Mouse (Mus musculus) testis, postnatal 10 days (tissue): Measurements from ENCODE around the gene Cd40lg.

Experiments used
- DNase-seq: peaks from one replicate; pipeline ENCODE4 v3.0.0; 2021; ENCODE audit warnings: low spot score

Cd40lg gene

DNA sequence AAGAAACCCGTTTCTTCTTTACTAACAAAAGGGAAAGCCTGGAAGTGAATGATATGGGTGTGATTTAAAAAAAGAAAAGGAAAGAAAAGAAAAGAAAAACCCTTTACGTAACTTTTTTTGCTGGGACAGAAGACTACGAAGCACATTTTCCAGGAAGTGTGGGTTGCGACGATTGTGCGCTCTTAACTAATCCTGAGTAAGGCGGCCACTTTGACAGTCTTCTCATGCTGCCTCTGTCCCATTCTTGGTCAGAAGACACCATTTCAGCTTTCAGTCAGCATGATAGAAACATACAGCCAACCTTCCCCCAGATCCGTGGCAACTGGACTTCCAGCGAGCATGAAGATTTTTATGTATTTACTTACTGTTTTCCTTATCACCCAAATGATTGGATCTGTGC is at the start of gene Cd40lg:
Gene Cd40lg (plus strand): TSS at position 268 of the 400 bp plus-strand sequence.
- no peak for DNase-seq

GRCm38 (mm10) chrX:57166549-57166948 is 45.4 kb upstream of the Cd40lg start:
- no peak for DNase-seq

DNA sequence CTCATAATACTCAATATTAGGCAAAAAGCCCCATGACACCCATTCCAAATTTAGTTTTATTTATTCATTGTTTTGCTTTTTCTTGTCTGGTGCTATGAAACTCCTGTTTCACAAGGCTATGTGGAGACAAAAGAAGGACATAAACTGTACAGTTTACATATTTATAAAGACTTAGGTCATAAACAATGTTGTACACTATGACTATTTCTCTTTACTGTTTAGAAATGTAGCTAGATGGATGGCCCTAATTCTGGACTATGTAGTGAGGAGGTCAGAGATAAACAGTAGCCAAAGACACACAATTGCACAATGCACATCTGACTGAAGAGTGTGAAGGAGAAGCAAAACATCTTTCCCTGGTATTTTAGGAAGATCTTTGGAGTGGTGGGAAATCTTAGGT is 40.7 kb upstream of the Cd40lg start:
- DNase-seq, result no peak

- no peak for DNase-seq
These were observed 34.6 kb upstream of the Cd40lg start for GRCm38 (mm10) chrX:57177225-57177779.

DNA sequence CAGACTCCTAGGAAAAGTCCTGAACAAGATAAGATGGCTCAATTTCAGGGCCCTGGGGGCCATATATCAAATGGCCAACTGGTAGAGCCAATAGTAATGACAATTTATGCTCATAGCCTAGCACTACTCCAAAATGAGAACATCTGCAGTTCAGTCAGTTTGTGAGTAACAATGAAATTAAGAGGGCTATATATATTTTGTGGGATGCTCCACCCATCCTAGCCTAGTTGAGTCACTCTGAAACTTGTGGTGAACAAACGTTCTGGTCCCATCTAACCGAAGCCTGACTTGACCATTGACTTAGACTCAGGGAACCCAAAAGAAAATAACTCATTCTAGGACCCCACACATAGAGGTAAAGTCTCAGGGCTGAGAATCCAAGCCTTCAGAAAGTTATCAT is 29.5 kb upstream of the Cd40lg start:
- no peak for DNase-seq

- DNase-seq, result no peak
These were observed 28.6 kb upstream of the Cd40lg start for GRCm38 (mm10) chrX:57183359-57183758.

DNA sequence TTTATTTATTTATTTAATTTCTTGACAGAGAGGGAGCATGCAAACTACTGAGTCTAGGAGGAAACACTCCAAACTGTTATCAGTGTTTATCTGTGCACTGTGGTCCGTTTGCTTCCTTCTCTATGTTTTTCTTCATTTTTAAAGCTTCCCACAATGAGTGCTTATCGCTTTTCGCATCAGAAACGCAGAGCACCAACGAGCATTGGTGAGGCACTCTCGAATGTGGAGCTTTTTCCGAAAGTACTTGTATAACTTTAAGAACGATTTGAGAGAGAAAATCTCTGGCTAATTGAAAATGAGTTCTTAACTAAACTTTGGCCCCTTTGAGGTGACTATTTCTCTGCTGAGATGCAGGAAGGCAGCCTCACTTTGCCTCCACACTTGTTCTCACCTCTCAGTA is 24.6 kb upstream of the Cd40lg start:
- DNase-seq, result no peak

DNA sequence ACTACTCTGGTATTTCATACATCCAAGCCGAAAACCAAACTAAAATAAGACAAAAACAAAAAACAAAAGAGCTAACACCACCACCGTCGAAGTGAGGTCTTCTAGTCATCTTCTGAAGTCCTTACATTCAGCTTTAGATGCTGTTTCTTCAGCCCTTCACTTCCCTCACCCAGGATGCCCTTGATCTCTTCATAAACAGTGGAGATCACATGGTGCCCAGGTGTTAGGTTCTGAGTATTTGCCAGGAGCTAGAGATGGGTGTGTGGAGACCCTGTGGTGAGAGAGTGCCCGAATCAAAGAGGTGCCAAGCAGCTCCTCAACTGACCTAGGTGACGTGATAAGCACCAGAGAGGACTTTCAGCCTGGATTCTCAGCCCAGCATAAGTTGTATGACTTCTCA is 22.6 kb upstream of the Cd40lg start:
- DNase-seq, result no peak

DNA sequence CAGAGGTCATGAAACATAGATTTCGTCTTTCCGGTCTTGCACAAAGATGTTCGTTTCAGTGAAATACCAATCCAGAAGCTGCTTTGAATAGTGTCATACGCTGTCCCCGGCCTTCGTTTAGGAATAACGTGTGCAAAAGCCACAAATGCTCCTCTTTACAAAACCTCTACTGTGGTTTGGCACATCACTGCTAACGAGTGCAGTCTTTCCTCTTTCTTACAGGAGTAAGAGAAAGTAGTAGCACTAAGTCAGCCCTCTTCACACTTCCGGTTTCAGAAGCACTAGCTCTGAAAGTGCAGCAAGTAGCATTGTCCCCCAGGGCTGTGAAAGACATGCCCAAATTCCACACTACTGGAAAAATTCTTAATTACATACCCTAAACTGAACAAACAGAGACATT is 15.6 kb upstream of the Cd40lg start:
- DNase-seq, result no peak

GRCm38 (mm10) chrX:57198036-57198435 is 13.9 kb upstream of the Cd40lg start:
- no peak for DNase-seq

GRCm38 (mm10) chrX:57200397-57200796 is 11.5 kb upstream of the Cd40lg start:
- DNase-seq, result no peak

DNA sequence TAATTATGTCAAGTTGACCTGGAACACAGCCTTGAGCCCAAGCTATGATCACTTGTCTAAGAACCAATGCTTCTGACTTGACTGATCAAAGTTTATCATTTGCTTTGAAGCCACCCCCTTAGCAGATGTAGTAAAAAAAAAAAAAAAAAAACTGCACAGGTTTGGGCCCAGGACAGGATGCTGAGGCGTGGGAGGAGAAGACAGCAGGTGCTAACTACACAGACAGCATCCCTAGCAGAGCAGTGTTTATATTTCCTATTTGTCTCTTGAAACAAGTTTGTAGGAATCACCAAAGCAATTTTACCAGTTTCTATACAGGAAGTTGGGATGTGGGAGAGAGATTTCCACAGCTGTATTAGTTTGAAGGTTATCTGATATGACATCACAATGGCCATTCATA is 1.4 kb upstream of the Cd40lg start:
- no peak for DNase-seq

DNA sequence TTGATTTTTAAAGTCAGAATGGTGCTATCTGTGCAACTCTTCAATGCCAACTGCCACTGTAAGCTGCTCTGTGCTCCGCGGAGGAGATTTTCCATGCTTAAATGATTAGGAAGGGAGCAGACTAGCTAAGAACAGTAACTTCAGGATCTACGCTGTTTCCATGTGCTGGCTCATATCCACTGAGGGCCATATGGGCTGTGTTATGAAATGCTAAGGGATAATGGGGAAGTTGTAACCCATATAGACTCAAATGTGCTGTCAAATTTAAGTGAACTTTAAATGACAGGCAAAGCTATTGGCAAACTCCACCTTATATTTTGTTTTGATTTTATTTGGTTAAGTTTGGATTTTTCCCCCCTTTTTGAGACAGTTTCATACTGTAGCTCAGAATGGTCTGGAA is 919 bp downstream of the Cd40lg start:
- no peak for DNase-seq

GRCm38 (mm10) chrX:57215495-57215894 is 3.6 kb downstream of the Cd40lg start:
- no peak for DNase-seq

GRCm38 (mm10) chrX:57216271-57216670 is 4.3 kb downstream of the Cd40lg start:
- DNase-seq, result no peak

GRCm38 (mm10) chrX:57219563-57219962 is 7.6 kb downstream of the Cd40lg start:
- no peak for DNase-seq

DNA sequence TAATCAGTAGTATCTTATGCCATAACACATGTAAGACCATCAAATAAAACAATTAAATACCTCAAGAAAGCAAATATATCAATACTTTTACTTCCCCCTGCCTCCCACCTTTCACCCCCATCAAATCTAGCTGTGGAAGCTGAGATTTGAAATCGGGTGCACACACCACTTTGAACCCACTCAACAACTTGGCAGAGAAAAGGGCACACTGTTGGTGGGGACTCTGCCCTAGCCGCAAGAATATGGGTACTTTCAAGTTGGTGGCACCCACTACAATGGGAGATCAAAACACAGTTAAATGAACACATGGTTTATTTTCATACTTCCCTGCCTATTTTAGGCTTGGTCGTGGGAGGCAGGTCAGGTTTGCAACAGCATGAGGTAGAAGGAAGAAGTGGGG is 9.9 kb downstream of the Cd40lg start:
- no peak for DNase-seq

DNA sequence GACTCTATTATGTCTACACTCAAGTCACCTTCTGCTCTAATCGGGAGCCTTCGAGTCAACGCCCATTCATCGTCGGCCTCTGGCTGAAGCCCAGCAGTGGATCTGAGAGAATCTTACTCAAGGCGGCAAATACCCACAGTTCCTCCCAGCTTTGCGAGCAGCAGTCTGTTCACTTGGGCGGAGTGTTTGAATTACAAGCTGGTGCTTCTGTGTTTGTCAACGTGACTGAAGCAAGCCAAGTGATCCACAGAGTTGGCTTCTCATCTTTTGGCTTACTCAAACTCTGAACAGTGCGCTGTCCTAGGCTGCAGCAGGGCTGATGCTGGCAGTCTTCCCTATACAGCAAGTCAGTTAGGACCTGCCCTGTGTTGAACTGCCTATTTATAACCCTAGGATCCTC is 11.4 kb downstream of the Cd40lg start:
- DNase-seq, result peak; percentile 30

DNA sequence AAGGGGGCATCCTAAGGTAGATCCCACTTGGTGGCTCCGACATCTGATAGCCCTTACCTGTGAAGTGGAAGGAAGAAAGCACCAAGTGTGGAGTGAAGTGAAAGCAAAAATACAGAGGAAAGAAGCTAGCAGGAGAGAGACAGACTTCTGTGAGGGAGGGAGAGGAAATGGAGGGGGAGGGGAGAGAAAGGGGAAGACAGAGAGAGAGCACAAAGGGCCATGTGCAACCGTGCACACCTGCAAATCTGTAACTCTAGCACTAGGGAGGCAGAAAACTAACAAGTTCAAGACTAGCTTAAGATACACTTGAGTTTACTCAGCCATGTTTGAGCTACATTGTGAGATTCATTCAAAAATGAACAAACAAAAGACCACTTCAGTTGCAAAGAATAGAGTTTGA is 16.2 kb downstream of the Cd40lg start:
- DNase-seq, result no peak

- no peak for DNase-seq
These were observed 21.7 kb downstream of the Cd40lg start for GRCm38 (mm10) chrX:57233596-57233995.

DNA sequence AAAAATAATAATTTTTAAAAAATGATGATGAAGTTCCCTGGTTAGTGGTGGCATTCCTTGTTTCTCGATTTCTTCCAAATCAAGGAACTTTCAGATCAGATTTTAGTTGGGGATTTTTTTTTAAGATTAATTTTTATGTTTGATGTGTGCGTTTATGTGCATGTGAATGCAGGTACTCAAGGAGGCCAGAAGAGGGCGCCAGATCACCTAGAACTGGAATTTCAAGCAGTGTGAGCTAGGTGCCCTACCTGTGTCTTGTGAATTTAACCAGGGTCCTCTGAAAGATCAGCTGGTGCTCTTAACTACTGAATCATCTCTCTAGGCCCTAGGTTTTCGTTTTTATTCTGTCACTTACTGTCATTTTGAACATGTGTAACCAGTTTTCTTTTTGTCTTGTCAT is 24.0 kb downstream of the Cd40lg start:
- DNase-seq, result peak; percentile 35

GRCm38 (mm10) chrX:57238572-57238971 is 26.6 kb downstream of the Cd40lg start:
- no peak for DNase-seq

DNA sequence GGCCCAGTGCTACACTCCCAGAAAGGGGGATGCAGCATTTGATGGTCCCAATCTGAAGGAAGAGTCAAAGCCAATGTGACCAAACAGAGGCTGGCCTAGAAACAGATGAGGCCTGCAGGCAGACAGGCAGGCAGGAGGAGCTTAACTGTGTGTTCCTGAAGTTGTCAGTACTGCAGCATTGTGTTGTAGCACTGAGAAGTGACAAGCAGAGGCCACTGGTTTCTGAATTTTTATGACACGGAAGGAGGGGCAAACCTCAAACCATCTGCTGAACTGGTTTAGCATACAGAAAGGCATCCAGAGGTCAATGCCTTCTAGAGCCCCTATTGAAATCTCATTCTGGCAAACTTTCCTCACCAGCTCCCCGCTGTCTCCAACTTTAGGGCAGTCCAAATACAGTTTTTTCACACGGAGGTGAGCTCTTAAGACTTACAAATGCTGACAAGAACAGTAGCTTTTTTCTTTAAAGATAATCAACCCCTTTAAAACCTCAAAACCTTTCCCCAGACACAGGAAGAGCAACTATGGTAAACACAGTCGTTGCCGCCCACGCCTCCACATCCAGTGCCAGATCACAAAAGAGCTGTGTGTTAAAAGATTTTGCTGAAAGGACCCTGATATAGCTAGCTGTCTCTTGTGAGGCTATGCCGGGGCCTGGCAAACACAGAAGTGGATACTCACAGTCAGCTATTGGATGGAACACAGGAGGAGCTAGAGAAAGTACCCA is 41.5 kb downstream of the Cd40lg start:
- DNase-seq, result no peak

DNA sequence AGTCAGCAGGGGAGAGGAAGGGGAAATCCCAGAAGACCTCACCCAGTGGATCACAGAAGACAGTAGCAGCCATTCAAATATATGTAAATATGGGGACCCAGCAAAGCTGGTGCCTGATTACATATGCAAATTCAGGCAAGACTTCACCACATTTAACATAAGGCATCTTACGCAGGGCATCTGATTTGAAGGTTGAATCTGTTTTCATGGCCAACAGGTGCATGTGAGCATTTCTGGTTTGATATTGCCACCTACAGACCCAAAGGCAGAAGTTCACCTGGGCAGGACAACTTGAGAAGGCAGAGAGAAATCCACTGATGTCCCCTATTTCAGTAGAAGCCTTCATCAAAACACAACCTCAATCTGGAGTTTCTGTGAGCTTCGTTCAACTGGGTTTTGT is 48.8 kb downstream of the Cd40lg start:
- no peak for DNase-seq
